Mouse (Mus musculus): ENCODE data around the gene Pigt.

Gene Pigt

DNA sequence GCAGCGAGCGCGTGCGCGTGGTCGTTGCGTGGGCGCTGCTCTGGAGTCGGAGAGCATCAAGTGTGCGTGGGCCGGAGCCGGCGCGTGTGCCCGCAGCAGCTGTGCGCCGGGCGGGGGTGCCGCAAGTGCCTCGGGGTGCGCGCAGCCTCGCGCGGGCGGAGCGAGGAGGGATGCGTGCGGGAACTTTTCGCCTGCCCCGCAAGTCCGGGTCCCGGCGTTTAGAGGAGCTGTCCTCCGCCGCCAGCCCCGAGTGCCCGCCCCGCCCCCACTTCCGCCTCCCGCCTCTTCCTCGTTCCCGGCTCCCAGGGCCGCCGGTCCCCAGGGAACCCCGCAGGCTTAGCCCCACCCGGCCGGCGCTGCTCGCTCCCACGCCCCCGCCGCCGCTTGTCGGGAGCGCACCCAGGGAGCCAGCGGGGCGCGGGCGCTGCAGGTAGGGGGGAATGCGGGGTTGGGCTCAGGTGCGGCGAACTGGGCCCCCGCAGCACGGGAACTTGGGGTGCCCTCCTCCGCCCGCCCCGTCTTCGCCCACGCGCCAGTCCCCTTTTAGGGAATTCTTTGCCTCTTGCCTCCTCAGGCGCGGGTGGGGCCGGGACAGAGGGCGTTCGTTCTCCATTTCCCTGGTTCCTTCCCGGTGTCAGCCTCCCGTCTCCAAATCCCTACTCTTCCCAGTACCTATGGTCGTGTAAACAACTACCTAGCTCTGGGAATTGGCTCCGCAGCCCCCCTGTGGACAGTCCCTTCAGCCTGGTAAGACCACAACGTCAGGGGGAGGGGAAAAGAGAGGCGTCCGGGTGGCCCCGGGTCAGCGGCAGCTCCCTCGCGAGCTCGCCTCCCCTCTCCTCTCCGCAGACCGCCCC is 10.8 kb upstream of the Pigt start:
- peak; percentile 71 to 80 for DNase-seq (ENCODE audit: low spot score in 2 of 2)

- DNase-seq (ENCODE audit: low spot score in 2 of 2): peak in 1 of 2 experiments; percentile 31
Measured at GRCm38 (mm10) chr2:164487115-164487527, 10.2 kb upstream of the Pigt start.

GRCm38 (mm10) chr2:164487812-164488211 is 9.5 kb upstream of the Pigt start:
- DNase-seq (ENCODE audit: low spot score in 2 of 2): peak in 1 of 2 experiments; percentile 70

- peak in 1 of 2 experiments; percentile 24 for DNase-seq (ENCODE audit: low spot score in 2 of 2)
Measured at GRCm38 (mm10) chr2:164494126-164494525, 3.2 kb upstream of the Pigt start.

DNA sequence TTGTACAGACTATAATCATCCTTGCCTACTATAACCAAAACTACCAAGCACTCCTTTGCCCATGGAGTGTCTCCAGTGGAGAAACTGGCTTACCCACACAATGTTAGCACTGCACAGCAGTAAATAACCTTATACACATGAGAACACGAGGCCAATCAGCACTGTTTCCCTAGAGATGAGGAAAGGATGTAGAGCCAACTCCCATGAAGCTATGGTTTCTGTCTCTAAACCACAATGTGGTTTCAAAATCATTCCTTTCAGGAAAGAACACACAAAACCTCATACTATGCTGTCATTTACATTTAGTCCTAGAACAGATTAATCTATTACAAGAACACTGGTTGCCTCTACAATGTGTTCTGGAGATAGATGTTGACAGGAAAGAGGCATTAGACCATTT is 989 bp upstream of the Pigt start:
- DNase-seq (ENCODE audit: low spot score in 2 of 2): no peak

GRCm38 (mm10) chr2:164497691-164498268 is 460 bp downstream of the Pigt start:
- no peak for DNase-seq (ENCODE audit: low spot score in 2 of 2)

GRCm38 (mm10) chr2:164499317-164499716 is 2.0 kb downstream of the Pigt start:
- no peak for DNase-seq (ENCODE audit: low spot score in 2 of 2)

DNA sequence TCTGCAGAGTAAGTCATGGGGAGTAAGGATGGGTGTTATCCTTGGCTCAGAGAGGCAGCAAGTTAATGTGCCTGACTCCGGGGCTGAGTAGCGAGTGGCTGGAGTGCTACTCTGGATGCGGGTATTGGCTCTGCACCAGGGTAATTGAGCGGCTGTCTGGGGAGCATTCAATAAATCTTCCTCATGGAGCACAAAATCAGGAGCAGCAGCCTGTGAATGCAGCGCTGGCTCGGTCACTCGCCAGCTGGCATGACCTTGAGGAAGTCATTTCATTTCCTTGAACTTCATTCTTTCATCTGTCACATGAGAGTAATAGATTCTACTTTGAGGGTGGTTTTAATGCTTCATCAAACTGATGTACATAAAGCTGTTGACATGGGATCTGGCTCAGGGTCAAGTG is 3.2 kb downstream of the Pigt start:
- no peak for DNase-seq (ENCODE audit: low spot score in 2 of 2)

DNA sequence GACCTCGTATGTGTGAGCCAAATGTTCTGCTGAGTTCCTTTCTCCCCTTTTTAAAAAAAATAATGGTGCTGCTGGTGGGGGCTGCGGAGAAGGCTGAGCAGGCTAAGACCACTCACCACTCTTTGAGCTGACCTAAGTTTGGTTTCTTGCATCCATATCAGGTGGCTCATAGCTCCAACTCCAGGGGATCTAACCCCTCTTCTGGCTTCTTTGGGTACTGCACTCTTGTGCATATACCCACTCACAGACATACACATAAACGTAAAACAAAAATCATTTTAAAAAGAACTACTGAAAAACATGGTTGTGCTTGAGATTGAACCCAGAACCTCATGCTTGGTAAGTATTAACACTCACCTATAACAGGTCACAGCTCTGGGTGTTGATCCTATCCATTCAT is 7.6 kb downstream of the Pigt start:
- DNase-seq (ENCODE audit: low spot score in 2 of 2): no peak

DNA sequence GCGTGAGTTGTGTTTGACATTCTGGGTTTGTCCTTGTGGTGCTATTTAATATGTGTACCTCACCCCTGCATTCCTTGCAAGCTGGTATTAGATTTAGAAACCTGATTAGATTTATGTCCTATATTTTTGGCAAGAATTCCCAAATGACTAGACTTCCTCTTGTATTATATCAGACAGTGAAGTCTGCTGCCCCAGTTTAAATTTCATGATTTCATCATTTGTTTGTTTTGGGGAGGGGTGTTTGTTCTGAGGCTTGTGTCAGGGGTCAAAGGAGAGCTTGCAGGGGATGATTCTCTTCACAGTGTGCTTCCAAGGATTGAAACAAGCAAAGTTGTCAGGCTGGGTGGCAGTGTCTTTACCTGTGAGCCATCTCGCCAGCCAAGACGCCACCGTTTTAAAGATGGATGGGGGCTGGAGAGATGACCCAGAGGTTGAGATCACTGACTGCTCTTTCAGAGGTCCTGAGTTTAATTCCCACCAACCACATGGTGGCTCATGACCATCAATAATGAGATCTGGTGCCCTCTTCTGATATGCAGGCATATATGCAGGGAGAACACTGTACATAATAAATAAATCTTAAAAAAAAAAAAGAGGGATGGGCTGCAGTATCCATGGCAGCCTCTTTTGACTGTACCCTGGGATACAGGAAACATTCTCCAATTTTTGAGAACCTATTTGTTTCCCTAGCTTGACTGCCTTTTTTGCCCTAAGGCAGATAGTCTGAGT is 8.5 kb downstream of the Pigt start:
- no peak for DNase-seq (ENCODE audit: low spot score in 2 of 2)

DNA sequence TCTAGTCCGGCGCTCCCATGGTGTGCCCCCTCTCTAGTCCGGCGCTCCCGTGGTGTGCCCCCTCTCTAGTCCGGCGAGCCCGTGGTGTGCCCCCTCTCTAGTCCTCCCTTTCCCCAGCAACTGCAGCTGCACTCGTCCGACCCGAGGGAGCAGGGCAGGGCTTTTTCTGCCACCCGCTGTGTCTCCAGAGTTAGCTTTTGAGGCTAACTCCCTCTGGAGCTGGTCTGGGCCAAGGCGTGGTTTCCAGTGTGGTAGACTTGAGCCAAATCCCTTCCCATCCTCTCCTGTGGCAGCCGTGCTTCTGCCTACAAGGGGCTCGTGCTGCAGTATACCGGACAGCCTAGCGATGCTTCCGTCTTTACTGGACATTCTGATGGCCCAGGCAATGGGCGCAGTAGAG is 10.5 kb downstream of the Pigt start:
- no peak for DNase-seq (ENCODE audit: low spot score in 2 of 2)

DNA sequence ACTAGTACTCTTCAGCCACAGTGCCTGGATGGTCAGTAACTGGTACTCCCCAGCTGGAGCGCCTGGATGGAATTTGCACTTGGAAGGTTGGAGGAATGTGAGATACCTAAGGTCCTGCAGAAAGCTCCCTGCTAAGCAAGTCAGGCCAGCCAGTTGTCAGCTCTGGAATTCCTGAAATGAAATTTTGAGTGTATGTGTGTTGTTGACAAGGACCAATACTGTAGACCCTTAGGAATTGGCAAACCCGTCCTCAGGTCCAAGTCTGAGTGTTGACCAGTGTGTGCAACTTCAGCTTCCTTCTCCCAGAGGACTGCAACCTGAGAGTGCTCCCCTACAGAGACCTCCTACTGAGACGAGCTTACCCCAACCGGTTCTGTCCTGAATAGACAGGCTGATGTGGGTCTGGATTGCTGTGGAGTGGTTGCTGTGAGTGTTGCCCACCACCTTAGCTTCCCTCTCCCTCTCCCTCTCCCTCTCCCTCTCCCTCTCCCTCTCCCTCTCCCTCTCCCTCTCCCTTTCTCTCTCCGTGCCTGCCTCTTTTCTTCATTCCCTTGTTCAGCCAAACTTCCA is 13.4 kb downstream of the Pigt start:
- no peak for DNase-seq (ENCODE audit: low spot score in 2 of 2)

DNA sequence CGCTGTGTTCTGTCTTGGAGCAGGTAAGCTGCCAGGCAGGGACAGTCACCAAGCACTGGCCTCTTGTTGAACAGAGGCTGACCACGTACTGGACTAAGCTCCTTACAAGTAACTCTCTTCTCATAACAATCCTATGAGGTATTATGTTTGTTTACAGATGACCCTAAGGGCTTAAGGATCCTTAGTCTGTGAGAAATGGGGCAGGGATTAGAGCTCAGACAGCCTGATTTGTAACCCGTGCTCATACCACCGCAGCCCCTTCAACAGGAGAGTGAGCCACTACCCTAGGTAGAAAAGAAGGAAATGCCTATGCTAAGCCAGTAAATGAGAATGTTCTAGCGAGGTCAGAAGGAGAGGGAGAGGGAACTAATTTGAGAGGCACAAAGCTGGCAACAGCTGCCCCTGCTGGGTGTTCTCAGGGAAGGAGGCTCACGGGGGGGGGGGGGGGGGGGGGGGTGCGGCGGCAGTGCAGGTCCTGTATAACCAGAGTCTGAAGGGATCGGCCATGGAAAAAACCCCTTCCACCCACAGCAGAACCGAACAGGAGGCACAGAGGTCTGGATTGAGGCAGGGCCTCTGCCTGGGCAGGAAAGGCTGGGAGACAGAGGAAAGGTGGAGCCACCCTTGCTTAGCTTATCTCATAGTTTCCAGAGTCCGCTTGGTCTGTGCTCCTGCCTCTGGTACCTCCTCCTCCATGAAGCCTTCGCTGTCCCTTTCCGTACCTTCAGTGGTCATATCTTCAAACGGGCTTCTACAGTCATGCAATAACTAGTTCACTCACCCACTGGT is 15.0 kb downstream of the Pigt start:
- no peak for DNase-seq (ENCODE audit: low spot score in 2 of 2)

DNA sequence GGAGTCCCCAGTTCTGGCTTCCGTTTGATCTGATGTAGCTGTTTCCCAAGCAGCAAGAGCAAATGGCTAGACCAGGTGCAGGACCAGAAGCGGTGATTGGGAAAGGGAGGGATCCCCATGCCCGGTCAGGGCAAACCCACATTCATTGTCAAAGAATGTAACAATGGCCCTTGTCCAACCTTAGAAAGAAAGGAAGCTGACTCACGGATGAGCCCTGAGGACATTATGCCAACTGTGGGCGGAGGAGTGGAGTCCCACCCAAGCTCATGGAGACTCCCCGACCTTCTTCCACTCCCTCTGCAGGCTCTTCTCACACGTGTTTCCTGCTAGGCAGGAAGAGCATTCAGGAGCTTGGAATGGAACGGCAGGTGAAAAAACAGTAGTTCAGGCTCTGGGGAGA is 16.1 kb downstream of the Pigt start:
- no peak for DNase-seq (ENCODE audit: low spot score in 2 of 2)

DNA sequence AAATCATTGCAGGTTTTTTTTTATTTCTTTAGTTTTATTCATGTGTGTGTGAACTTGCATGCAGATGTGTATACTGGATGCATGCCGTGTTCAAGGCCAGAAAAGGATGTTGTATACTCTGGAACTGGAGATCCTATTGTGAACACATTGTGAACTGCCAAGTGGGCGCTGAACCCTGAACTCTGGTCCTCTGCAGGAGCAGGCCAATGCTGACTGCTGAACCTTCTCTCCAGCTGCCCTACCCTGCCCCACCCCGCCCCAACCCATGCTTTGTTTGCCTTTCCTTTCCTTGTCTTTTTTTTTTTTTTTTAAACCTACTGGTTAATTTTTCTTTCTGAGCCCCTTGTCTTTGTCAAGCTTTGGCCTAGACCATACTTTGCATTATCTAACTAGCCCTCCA is 17.6 kb downstream of the Pigt start:
- no peak for DNase-seq (ENCODE audit: low spot score in 2 of 2)

DNA sequence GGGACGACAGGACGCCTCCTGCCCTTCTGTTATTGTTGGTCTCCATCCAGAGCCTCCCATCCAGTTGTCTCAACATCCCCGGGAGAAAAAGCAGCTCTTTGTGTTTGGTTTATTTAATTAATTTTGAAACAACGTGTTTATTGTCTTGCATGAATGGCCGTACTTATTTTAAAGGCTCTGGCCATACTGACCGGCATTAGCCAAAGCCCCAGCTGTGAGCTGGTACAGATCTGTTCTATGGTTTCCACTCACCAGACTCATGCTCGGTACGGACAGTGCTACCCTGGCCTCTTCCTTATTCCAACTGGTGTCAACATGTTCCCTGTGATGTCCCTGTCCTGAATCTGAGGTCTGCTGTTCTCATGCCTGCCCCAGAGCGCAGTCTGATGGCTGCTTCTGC is 18.6 kb downstream of the Pigt start:
- DNase-seq (ENCODE audit: low spot score in 2 of 2): peak in 1 of 2 experiments; percentile 27

DNA sequence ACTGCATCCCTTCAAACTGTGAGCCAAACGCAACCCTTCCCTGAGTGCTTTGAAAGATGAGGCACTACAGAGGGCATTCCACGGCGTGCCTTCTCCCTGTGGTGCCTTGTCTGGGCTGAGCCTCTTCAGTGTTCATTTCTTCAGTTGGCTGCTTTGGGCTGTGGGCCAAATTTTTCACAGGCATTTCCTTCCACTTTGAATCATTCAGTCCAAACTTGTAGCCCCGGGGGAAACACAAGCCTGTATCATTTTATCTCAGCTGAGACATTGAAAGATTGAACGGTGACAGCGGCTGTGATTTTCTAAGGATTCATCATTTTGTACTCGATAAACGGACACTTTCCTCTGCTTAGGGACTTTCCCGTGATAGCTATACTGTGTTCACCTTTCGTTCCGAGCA is 19.3 kb downstream of the Pigt start:
- DNase-seq (ENCODE audit: low spot score in 2 of 2): no peak

GRCm38 (mm10) chr2:164517485-164518221 is 20.3 kb downstream of the Pigt start:
- DNase-seq (ENCODE audit: low spot score in 2 of 2): peak in 1 of 2 experiments; percentile 67

DNA sequence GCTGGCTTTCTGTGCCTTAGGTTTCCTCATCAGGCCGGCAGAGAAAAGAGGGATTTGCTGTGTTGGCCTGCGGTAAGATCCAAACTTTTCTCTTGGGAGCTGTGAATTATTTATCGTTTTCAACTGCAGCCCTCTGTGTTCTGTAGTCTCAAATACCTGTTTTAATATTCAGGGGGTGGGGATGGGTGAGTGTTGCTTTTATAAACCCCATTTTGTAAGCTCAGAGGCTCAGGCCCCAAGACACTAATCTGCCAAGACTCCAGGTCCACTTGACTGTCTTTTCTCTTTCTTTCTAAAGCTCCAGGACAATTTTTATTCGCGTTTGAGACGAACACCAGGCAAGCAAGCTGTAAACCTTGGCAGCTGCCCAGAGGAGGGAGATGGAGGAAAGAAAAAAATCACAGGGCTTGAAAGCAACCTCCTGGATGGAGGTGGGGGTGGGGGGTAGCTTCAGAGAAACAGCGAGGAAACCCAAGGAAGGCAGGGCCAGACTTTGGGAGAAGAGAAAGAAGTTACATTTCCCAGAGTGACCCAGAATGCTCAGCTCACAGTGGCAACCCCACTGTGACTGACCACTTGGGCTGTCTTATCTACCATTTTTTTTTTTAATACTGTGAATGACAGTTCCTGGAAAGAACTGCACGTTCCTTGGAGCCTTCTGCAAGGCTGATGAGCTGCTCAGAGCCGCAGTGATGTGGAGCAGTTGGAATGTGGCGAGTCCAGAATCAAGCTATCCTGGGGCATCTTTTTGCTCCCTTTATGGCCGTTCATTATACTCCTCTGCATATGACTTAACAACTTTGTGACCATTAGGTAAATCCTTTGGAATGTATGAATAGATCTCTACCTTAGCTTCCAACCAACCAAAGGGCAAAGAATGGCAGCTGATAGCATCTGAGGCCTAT is 21.2 kb downstream of the Pigt start:
- no peak for DNase-seq (ENCODE audit: low spot score in 2 of 2)

DNA sequence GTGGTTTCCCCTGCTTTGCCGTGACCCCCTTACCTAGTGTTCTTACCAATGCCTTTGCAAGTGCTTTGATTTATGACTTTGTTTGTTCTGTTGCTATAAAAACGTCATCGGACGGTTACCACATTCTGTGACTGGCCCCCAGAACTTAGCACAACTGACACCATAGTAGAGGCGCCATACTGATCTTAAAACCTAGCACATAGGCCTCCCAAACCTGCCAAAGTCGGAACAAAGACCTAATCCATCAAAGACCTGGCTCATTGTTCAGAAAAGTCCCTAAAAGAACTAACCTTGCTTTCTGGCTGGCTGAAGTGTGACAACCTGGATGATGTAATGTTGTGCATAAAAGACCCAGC is 21.8 kb downstream of the Pigt start:
- DNase-seq (ENCODE audit: low spot score in 2 of 2): no peak

Data from left cerebral cortex, adult 9 months (tissue).